In the genomic region with DNA sequence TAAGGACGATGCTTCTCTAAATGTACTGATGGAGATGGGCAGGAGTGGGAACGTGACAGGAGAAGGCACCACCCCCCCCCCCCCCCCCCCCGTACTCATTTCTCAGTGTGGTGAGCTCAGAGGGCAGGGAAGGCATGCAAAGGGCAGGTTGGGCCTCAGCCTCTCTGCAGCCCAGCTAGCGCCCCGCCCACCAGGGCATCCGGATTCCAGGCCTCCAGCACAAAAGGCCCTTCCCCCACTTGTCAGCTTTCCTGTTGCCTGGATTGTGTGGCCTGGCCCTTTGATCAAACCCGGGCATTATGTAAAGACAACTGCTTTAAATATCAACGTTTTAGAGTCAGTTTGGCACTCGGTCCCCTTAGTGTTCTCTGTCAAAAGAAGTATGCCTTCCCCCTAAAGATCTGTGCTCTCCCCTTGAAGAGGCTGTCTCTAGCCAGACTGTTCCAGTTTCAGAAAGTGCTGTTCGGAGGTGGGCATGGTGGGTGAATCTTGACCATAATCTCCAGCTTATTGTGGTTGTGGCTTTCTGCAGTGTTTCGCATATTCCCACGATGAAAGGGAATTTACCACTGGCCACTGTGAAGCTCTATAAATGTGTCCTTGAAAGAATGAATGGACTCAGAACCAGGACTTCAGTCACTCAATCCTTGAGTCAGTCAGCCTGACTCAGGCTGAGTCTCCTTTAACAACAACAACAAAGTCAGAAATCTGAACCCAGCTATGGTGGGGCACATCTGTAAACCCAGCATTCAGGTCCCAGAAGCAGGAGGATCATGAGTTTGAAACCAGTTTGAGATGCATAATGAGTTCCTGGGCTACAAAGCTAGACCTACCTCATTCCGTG, we compare ENCODE assay signal across 8 mouse cellular contexts.
DNase-seq lines count a peak whose midpoint lies in the region; ATAC-seq lines count a peak whose summit lies in the region.

No protein-coding gene starts in this region.

- peak; percentile 98 for DNase-seq in 3T3-L1 (ENCODE audit: low read depth, low spot score)
- peak; percentile 39 to 51 for DNase-seq in adrenal gland, adult 18-20 months (ENCODE audit: low spot score in 2 of 2)
- DNase-seq in hindbrain, embryonic 10.5 days (ENCODE audit: low spot score) = peak; percentile 96
- DNase-seq in thymus, postnatal 36 days = peak; percentile 65 to 73
- no peak for DNase-seq in frontal cortex, adult 2 months (ENCODE audit: extremely low spot score in 1 of 2, low spot score in 1 of 2)

- no peaks in the 10 kb centered on the region for H3K36me3 ChIP-seq in forebrain, embryonic 13.5 days (ENCODE audit: poor library complexity, severe bottlenecking)
- peaks cover 6% of the 10 kb centered on the region for H3K36me3 ChIP-seq in hindbrain, embryonic 10.5 days
- H3K36me3 ChIP-seq in limb, embryonic 12.5 days = no peaks in the 10 kb centered on the region
- no peaks in the 10 kb centered on the region for H3K36me3 ChIP-seq in midbrain, embryonic 13.5 days

- no peaks in the 10 kb centered on the region for H3K27me3 ChIP-seq in forebrain, embryonic 13.5 days
- no peaks in the 10 kb centered on the region for H3K27me3 ChIP-seq in hindbrain, embryonic 10.5 days (ENCODE audit: insufficient read depth, poor library complexity, severe bottlenecking)
- no peaks in the 10 kb centered on the region for H3K27me3 ChIP-seq in limb, embryonic 12.5 days
- H3K27me3 ChIP-seq in midbrain, embryonic 13.5 days = no peaks in the 10 kb centered on the region

- H3K27ac ChIP-seq in forebrain, embryonic 13.5 days = peak overlapping the region; percentile 8
- peak overlapping the region; percentile 90 for H3K27ac ChIP-seq in hindbrain, embryonic 10.5 days
- peak overlapping the region; percentile 46 for H3K27ac ChIP-seq in limb, embryonic 12.5 days
- peak overlapping the region; percentile 5; the same call in 1 of the 2 replicates for H3K27ac ChIP-seq in midbrain, embryonic 13.5 days

- H3K4me2 ChIP-seq in forebrain, embryonic 13.5 days = peak overlapping the region; percentile 20; the same call in 1 of the 2 replicates
- H3K4me2 ChIP-seq in limb, embryonic 12.5 days = no peak overlapping the region
- no peak overlapping the region; the same call in 1 of the 2 replicates for H3K4me2 ChIP-seq in midbrain, embryonic 13.5 days (replicated peaks)

- 9% methylated on average over 12 of the region's 13 CpGs for WGBS in forebrain, embryonic 13.5 days
- 6% methylated on average over 13 of the region's 13 CpGs for WGBS in hindbrain, embryonic 10.5 days
- WGBS in limb, embryonic 12.5 days = 14% methylated on average over 13 of the region's 13 CpGs
- 7% methylated on average over 13 of the region's 13 CpGs for WGBS in midbrain, embryonic 13.5 days

- H3K9me3 ChIP-seq in forebrain, embryonic 13.5 days (replicated peaks) = no peaks in the 10 kb centered on the region
- peaks cover 6% of the 10 kb centered on the region; the same call in 1 of the 2 replicates for H3K9me3 ChIP-seq in hindbrain, embryonic 10.5 days
- H3K9me3 ChIP-seq in limb, embryonic 12.5 days = no peaks in the 10 kb centered on the region
- no peaks in the 10 kb centered on the region for H3K9me3 ChIP-seq in midbrain, embryonic 13.5 days

- H3K4me3 ChIP-seq in forebrain, embryonic 13.5 days = no peak overlapping the region
- peak overlapping the region; percentile 35 for H3K4me3 ChIP-seq in hindbrain, embryonic 10.5 days
- H3K4me3 ChIP-seq in limb, embryonic 12.5 days (replicated peaks) = no peak overlapping the region
- no peak overlapping the region for H3K4me3 ChIP-seq in midbrain, embryonic 13.5 days (replicated peaks)

- peaks cover 10% of the 10 kb centered on the region for H3K4me1 ChIP-seq in forebrain, embryonic 13.5 days
- H3K4me1 ChIP-seq in hindbrain, embryonic 10.5 days (replicated peaks) = peaks cover 30% of the 10 kb centered on the region
- peaks cover 12% of the 10 kb centered on the region for H3K4me1 ChIP-seq in limb, embryonic 12.5 days (replicated peaks)
- peaks cover 14% of the 10 kb centered on the region for H3K4me1 ChIP-seq in midbrain, embryonic 13.5 days (replicated peaks)

- no peak overlapping the region for H3K9ac ChIP-seq in forebrain, embryonic 13.5 days
- no peak overlapping the region for H3K9ac ChIP-seq in limb, embryonic 12.5 days (replicated peaks)
- H3K9ac ChIP-seq in midbrain, embryonic 13.5 days (replicated peaks) = 0 out of 2 replicates have a peak overlapping the region, but pooled peaks have one; percentile 23

- ATAC-seq in forebrain, embryonic 13.5 days = peak; percentile 83; the same call in 1 of the 2 replicates
- peak; percentile 77; the same call in 1 of the 2 replicates for ATAC-seq in limb, embryonic 12.5 days (ENCODE audit: insufficient number of reproducible peaks, insufficient read depth, low FRiP score, low TSS enrichment, low read depth)
- peak; percentile 91 for ATAC-seq in midbrain, embryonic 13.5 days

Comparison
In these comparisons a context has a peak if more than half of its experiments do, and no peak if none do; other contexts are left out.
1. DNase-seq: peak in 3T3-L1 (single experiment), adrenal gland, adult 18-20 months (2 of 2), hindbrain, embryonic 10.5 days (single experiment) and thymus, postnatal 36 days (2 of 2); none in frontal cortex, adult 2 months (0 of 2).
2. H3K27ac ChIP-seq: peak in every context shown above with its lines; median percentile 90 in hindbrain, embryonic 10.5 days; 46 in limb, embryonic 12.5 days; 8 in forebrain, embryonic 13.5 days; 5 in midbrain, embryonic 13.5 days.
3. Peak in every context shown above with its lines, with median percentiles within 50 percentile points of each other: ATAC-seq.